Mouse (Mus musculus): ENCODE results near the gene Prss22.

GRCm38 (mm10) chr17:24029477-24029876, 31.6 kb upstream of the Prss22 start:
- TF ChIP-seq CTCF (IDR thresholded peaks at IDR 0.05; ENCODE audit: low read depth) (no peak), EP300 (IDR thresholded peaks at IDR 0.05; ENCODE audit: low read depth) (no peak)

Measured in liver, embryonic 14.5 days (tissue).